Mouse (Mus musculus) midbrain, embryonic 14.5 days (tissue): ENCODE data around the gene Tas2r125. TPM values are rescaled to one million over a fixed set of nuclear protein-coding genes. Genes with fewer than 3 reads are reported as not detected.
"Not testable (repeated sequence)": the region's sequence is repeated elsewhere in the genome, so short reads cannot be mapped to it uniquely, and the experiment has no call there.

ENCODE experiments used
- ATAC-seq: fragments of 200-750 bp; cut with Nextera tagmentation; 2 replicates; pipeline ENCODE4 v1.8.0; 2017; ENCODE audit warnings: moderate number of reproducible peaks, moderate library complexity; ENCODE audit not compliant: low FRiP score, low TSS enrichment
- DNase-seq: peaks from one replicate; pipeline ENCODE4 v3.0.0-alpha.2; 2015
- H3K27ac ChIP-seq: fragments of 300-500 bp; sonication (generic); replicated peaks from 2 replicates; pipeline ENCODE4 v1.5.1; 2014; ENCODE audit warnings: mild to moderate bottlenecking, low read depth, low read length, moderate library complexity
- H3K27me3 ChIP-seq: fragments of 300-500 bp; sonication (generic); 2 replicates; pipeline ENCODE4 v1.6.1; 2014; ENCODE audit warnings: low read length, control low read depth, mixed read lengths; ENCODE audit not compliant: control insufficient read depth, insufficient read depth
- H3K36me3 ChIP-seq: fragments of 300-500 bp; sonication (generic); 2 replicates; pipeline ENCODE4 v1.6.1; 2014; ENCODE audit warnings: low read length, control low read depth; ENCODE audit not compliant: control insufficient read depth, insufficient read depth
- H3K4me1 ChIP-seq: fragments of 300-500 bp; sonication (generic); 2 replicates; pipeline ENCODE4 v1.6.1; 2014; ENCODE audit warnings: mild to moderate bottlenecking, antibody characterized with exemption, low read length, control low read depth; ENCODE audit not compliant: control insufficient read depth, insufficient read depth
- H3K4me2 ChIP-seq: fragments of 300-500 bp; sonication (generic); 2 replicates; pipeline ENCODE4 v1.6.1; 2014; ENCODE audit warnings: mild to moderate bottlenecking, low read length, moderate library complexity
- H3K4me3 ChIP-seq: fragments of 300-500 bp; sonication (generic); replicated peaks from 2 replicates; pipeline ENCODE4 v1.5.1; 2014; ENCODE audit warnings: low read depth, low read length
- H3K9ac ChIP-seq: fragments of 300-500 bp; sonication (generic); replicated peaks from 2 replicates; pipeline ENCODE4 v1.6.1; 2014; ENCODE audit warnings: mild to moderate bottlenecking, low read length, moderate library complexity
- H3K9me3 ChIP-seq: fragments of 300-500 bp; sonication (generic); 2 replicates; pipeline ENCODE4 v1.6.1; 2016; ENCODE audit warnings: low read length, control low read depth, mixed read lengths; ENCODE audit not compliant: control insufficient read depth
- WGBS: fragments of 180-500 bp; shearing (Covaris S2); extraction: QIAGEN DNeasy Blood & Tissue Kit; methylation state at CpG from one replicate; pipeline ENCODE4 v1.1.7; 2014; 5-methylcytosine and 5-hydroxymethylcytosine counted together
- polyA plus RNA-seq: library from polyadenylated mRNA; unstranded; fragments of >200 nt; fragmentation: Nextera tagmentation; extraction: Ambion mirVana; gene quantifications from 2 replicates; pipeline ENCODE4 v1.2.1, GENCODE M21; 2014

The Tas2r125 gene
- polyA plus RNA-seq, result not detected in 2 replicates

- WGBS, result 87% methylated on average over 3 of the region's 3 CpGs
- Histone ChIP-seq H3K27ac (no peak within 1 kb of the TSS), H3K9ac (no peak within 1 kb of the TSS), H3K4me1 (no peaks in the 10 kb centered on the region), H3K27me3 (no peaks in the 10 kb centered on the region), H3K36me3 (no peaks in the 10 kb centered on the region), H3K4me3 (no peak within 1 kb of the TSS), H3K9me3 (no peaks in the 10 kb centered on the region), H3K4me2 (no peak within 1 kb of the TSS)
- DNase-seq (no peak), ATAC-seq (no peak)
Measured at GRCm38 (mm10) chr6:132909351-132909750, at the start of gene Tas2r125. Gene Tas2r125 (plus strand): TSS chr6:132909651.

DNA sequence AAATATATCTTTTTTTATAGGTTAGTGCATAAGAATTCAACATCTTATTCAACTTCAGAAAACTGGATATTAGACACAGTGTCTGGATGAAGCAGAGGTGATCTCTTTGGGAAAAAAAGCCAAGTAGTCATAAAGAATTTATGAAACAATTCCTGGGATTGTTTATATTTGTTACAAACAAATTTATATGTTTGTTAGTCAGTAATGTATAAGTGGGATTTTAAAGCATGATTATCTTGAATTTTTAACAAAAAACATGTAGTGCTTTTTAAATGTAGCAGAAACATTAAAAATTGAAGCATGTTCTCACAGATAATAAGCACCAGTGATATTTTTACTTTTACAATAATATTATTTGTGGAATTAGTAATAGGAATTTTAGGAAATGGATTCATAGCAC is 41.7 kb upstream of the Tas2r125 start, which contains the start of gene Tas2r110:
Tas2r110 (plus strand) TSS at position 301 of the 400 bp plus-strand sequence.
- Histone ChIP-seq H3K27me3 (no peaks in the 10 kb centered on the region), H3K9ac (no peak within 1 kb of the TSS), H3K36me3 (no peaks in the 10 kb centered on the region), H3K4me1 (no peaks in the 10 kb centered on the region), H3K27ac (no peak within 1 kb of the TSS), H3K4me3 (no peak within 1 kb of the TSS), H3K4me2 (no peak within 1 kb of the TSS), H3K9me3 (no peaks in the 10 kb centered on the region)
- ATAC-seq (no peak), DNase-seq (no peak)

DNA sequence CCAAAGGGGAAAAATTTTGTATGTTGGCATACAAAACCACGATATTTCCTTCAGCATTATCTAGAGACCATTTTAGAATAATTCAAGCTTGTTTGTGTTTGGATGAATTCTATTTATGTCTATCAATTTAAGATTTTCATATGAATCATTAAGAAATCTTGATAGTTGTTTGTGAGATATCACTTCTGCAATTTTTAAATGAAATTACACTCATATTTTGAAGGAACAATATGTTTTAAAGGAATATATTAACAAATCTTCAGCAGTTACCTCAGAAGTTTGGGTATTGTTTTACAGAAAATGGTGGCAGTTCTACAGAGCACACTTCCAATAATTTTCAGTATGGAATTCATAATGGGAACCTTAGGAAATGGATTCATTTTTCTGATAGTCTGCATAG is 16.7 kb upstream of the Tas2r125 start, which contains the start of gene Tas2r113:
Tas2r113 (plus strand) TSS at position 301 of the 400 bp plus-strand sequence.
- no peak within 1 kb of the TSS for H3K27ac ChIP-seq
- H3K4me1 ChIP-seq, result no peaks in the 10 kb centered on the region
- no peaks in the 10 kb centered on the region for H3K9me3 ChIP-seq
- H3K9ac ChIP-seq, result no peak within 1 kb of the TSS
- H3K4me3 ChIP-seq, result no peak within 1 kb of the TSS
- WGBS, result 78% methylated on average over 1 of the region's 1 CpGs
- ATAC-seq (no peak), DNase-seq (no peak)
- H3K36me3 ChIP-seq, result no peaks in the 10 kb centered on the region
- no peak within 1 kb of the TSS for H3K4me2 ChIP-seq
- H3K27me3 ChIP-seq, result no peaks in the 10 kb centered on the region

DNA sequence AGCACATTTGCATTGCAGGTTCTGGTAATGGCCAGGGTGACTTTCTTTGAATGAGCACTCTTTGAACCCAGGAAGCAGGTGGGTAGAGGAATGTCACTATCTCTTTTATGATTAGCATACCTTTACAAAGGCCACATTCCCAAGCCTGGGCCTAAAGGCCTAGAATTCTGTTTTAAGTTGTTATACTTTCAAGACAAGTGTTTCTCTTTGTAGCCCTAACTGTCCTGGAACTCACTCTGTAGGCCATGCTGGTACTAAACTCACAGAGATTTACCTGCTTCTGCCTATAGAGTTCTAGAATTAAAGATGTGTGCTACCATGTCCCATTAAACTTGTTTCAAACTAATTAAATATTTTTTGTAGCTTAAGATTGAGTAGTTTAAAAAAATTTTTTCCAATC is 31.9 kb downstream of the Tas2r125 start:
- not testable (repeated sequence) for H3K9ac ChIP-seq, H3K4me2 ChIP-seq, H3K9me3 ChIP-seq, H3K27ac ChIP-seq, H3K4me3 ChIP-seq, H3K36me3 ChIP-seq, H3K4me1 ChIP-seq, H3K27me3 ChIP-seq, DNase-seq, ATAC-seq

DNA sequence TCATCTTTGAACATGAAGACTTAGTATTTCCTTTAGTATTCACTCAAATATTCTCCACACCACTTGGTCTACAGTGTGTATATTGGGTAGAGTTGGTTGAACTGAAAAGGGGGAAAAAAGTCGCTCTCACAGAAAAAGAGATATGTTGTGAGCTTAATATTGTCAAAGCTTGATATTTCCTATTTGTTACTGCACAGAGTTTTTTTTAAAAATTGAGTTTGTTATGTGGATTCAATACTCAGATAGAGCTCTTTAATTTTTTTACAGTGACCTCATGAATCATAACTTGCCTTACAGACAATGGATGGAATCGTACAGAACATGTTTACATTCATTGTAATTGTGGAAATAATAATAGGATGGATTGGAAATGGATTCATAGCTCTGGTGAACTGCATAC is 41.4 kb downstream of the Tas2r125 start, which contains the start of gene Tas2r129:
Tas2r129 (plus strand) TSS at position 301 of the 400 bp plus-strand sequence.
- Histone ChIP-seq H3K4me1 (no peaks in the 10 kb centered on the region), H3K9me3 (no peaks in the 10 kb centered on the region), H3K27me3 (no peaks in the 10 kb centered on the region), H3K27ac (no peak within 1 kb of the TSS), H3K4me2 (no peak within 1 kb of the TSS), H3K9ac (no peak within 1 kb of the TSS), H3K36me3 (no peaks in the 10 kb centered on the region), H3K4me3 (no peak within 1 kb of the TSS)
- DNase-seq (no peak), ATAC-seq (no peak)
- 77% methylated on average over 2 of the region's 2 CpGs for WGBS

- Histone ChIP-seq H3K36me3 (no peaks in the 10 kb centered on the region), H3K27me3 (no peaks in the 10 kb centered on the region), H3K9me3 (no peaks in the 10 kb centered on the region), H3K4me2 (no peak within 1 kb of the TSS), H3K4me1 (no peaks in the 10 kb centered on the region), H3K27ac (no peak within 1 kb of the TSS), H3K4me3 (no peak within 1 kb of the TSS), H3K9ac (no peak within 1 kb of the TSS)
- DNase-seq (no peak), ATAC-seq (no peak)
- 68% methylated on average over 1 of the region's 1 CpGs for WGBS
Measured at GRCm38 (mm10) chr6:132957819-132958218, 48.4 kb downstream of the Tas2r125 start, which contains the start of gene Tas2r131. Gene Tas2r131 (minus strand): TSS chr6:132957919.

Other genes starting within 250 kb of the Tas2r125 start
- not detected in 2 replicates for gene Tas2r121, start 208.6 kb upstream of the Tas2r125 start, polyA plus RNA-seq
- not detected in 2 replicates for gene Tas2r122, start 197.7 kb upstream of the Tas2r125 start, polyA plus RNA-seq
- gene Tas2r115, start 171.6 kb upstream of the Tas2r125 start, polyA plus RNA-seq, result not detected in 2 replicates
- gene Tas2r124, start 154.9 kb upstream of the Tas2r125 start, polyA plus RNA-seq, result not detected in 2 replicates
- gene Tas2r102, start 147.5 kb upstream of the Tas2r125 start, polyA plus RNA-seq, result not detected in 2 replicates
- gene Tas2r136, start 131.5 kb upstream of the Tas2r125 start, polyA plus RNA-seq, result not detected in 2 replicates
- not detected in 2 replicates for gene Tas2r117, start 106.8 kb upstream of the Tas2r125 start, polyA plus RNA-seq
- gene Tas2r123, start 62.5 kb upstream of the Tas2r125 start, polyA plus RNA-seq, result not detected in 2 replicates
- not detected in 2 replicates for gene Tas2r116, start 54.2 kb upstream of the Tas2r125 start, polyA plus RNA-seq
- gene Tas2r110, start 41.6 kb upstream of the Tas2r125 start, polyA plus RNA-seq, result not detected in 2 replicates
- gene Tas2r113, start 16.6 kb upstream of the Tas2r125 start, polyA plus RNA-seq, result not detected in 2 replicates
- gene Tas2r129, start 41.5 kb downstream of the Tas2r125 start, polyA plus RNA-seq, result not detected in 2 replicates
- not detected in 2 replicates for gene Tas2r131, start 48.3 kb downstream of the Tas2r125 start, polyA plus RNA-seq
- gene Tas2r109, start 71.3 kb downstream of the Tas2r125 start, polyA plus RNA-seq, result not detected in 2 replicates
- gene Tas2r103, start 127.5 kb downstream of the Tas2r125 start, polyA plus RNA-seq, result not detected in 2 replicates
- not detected in 2 replicates for gene Tas2r140, start 146.2 kb downstream of the Tas2r125 start, polyA plus RNA-seq
- gene Smim10l1, start 195.3 kb downstream of the Tas2r125 start, polyA plus RNA-seq, result 111 and 117 TPM in 2 replicates